In genomic region chr14:55743711-55744110, GRCm38 (mm10) we compare ENCODE assay signal across 8 mouse cellular contexts. TPM values are rescaled to one million over a fixed set of nuclear protein-coding genes. Genes with fewer than 3 reads are reported as not detected.
DNase-seq lines count a peak whose midpoint lies in the region; ATAC-seq lines count a peak whose summit lies in the region.

No protein-coding gene starts in this region.

- H3K9me3 ChIP-seq in embryonic facial prominence, embryonic 15.5 days (replicated peaks), result no peaks in the 10 kb centered on the region

- ATAC-seq in embryonic facial prominence, embryonic 15.5 days (ENCODE audit: insufficient number of reproducible peaks, low FRiP score, low TSS enrichment, low read depth), result peak; percentile 73; the same call in 1 of the 2 replicates
- peak; percentile 84 for ATAC-seq in monocyte, adult 5-6 weeks (replicated peaks; ENCODE audit: insufficient number of reproducible peaks, low FRiP score, low TSS enrichment, poor library complexity, severe bottlenecking)

- DNase-seq in 3134 (ENCODE audit: extremely low read depth, insufficient read length, low spot score), result peak; percentile 50
- peak; percentile 83 for DNase-seq in adrenal gland, postnatal 25 days
- DNase-seq in heart, adult 9 months (ENCODE audit: low spot score in 2 of 2), result peak; percentile 70 to 88
- peak; percentile 95 for DNase-seq in kidney, adult 9 months
- DNase-seq in liver, result peak; percentile 86
- DNase-seq in spleen, postnatal 36 days (ENCODE audit: low spot score in 2 of 2), result peak; percentile 82 to 83

- peak overlapping the region; percentile 22 for H3K4me3 ChIP-seq in embryonic facial prominence, embryonic 15.5 days (replicated peaks)

- peak overlapping the region; percentile 42 for H3K4me2 ChIP-seq in embryonic facial prominence, embryonic 15.5 days (replicated peaks)

- peak overlapping the region; percentile 28; the same call in 1 of the 2 replicates for H3K9ac ChIP-seq in embryonic facial prominence, embryonic 15.5 days

- H3K27ac ChIP-seq in embryonic facial prominence, embryonic 15.5 days (replicated peaks), result no peak overlapping the region

- H3K36me3 ChIP-seq in embryonic facial prominence, embryonic 15.5 days, result peaks cover 41% of the 10 kb centered on the region

- H3K27me3 ChIP-seq in embryonic facial prominence, embryonic 15.5 days, result no peaks in the 10 kb centered on the region

- H3K4me1 ChIP-seq in embryonic facial prominence, embryonic 15.5 days, result peaks cover 32% of the 10 kb centered on the region

- 13% methylated on average over 10 of the region's 10 CpGs for WGBS in embryonic facial prominence, embryonic 15.5 days

RNA-seq across cellular contexts. Expression of gene Dhrs1, which starts 1.8 kb away (rescaled TPM):
- 75.8 and 77.4 TPM in 2 replicates for total RNA-seq in adrenal gland, postnatal 25 days (2021)
- polyA plus RNA-seq in embryonic facial prominence, embryonic 15.5 days (2015; fragmentation: Nextera tagmentation; extraction: Ambion mirVana), result 87.3 and 90.0 TPM in 2 replicates
- 23.7 to 32.1 TPM (median 30.6 TPM) in 3 replicates for total RNA-seq in monocyte, adult 5-6 weeks (2017)

RNA-seq across cellular contexts. Expression of gene Nop9, which starts 1.8 kb away (rescaled TPM):
- 20.9 and 24.4 TPM in 2 replicates for total RNA-seq in adrenal gland, postnatal 25 days (2021)
- polyA plus RNA-seq in embryonic facial prominence, embryonic 15.5 days (2015; fragmentation: Nextera tagmentation; extraction: Ambion mirVana), result 37.3 and 39.0 TPM in 2 replicates
- total RNA-seq in monocyte, adult 5-6 weeks (2017), result 11.9 to 15.0 TPM (median 13.8 TPM) in 3 replicates

RNA-seq across cellular contexts. Expression of gene Cideb, which starts 14.5 kb away (rescaled TPM):
- total RNA-seq in adrenal gland, postnatal 25 days (2021), result 0.79 and 2.9 TPM in 2 replicates
- polyA plus RNA-seq in embryonic facial prominence, embryonic 15.5 days (2015; fragmentation: Nextera tagmentation; extraction: Ambion mirVana), result 0.47 and 0.60 TPM in 2 replicates
- total RNA-seq in monocyte, adult 5-6 weeks (2017), result 1.0 to 1.3 TPM in 2 of 3 replicates, not detected in the other

RNA-seq across cellular contexts. Expression of gene Ltb4r2, which starts 17.5 kb away (rescaled TPM):
- 0.12 TPM in 1 of 2 replicates, not detected in the other for total RNA-seq in adrenal gland, postnatal 25 days (2021)
- 0.95 and 1.4 TPM in 2 replicates for polyA plus RNA-seq in embryonic facial prominence, embryonic 15.5 days (2015; fragmentation: Nextera tagmentation; extraction: Ambion mirVana)
- 0.10 to 1.2 TPM (median 0.29 TPM) in 3 replicates for total RNA-seq in monocyte, adult 5-6 weeks (2017)

RNA-seq across cellular contexts. Expression of gene Rabggta, which starts 21.6 kb away (rescaled TPM):
- 23.7 and 28.1 TPM in 2 replicates for total RNA-seq in adrenal gland, postnatal 25 days (2021)
- polyA plus RNA-seq in embryonic facial prominence, embryonic 15.5 days (2015; fragmentation: Nextera tagmentation; extraction: Ambion mirVana), result 30.3 and 33.8 TPM in 2 replicates
- 19.8 to 29.6 TPM (median 20.8 TPM) in 3 replicates for total RNA-seq in monocyte, adult 5-6 weeks (2017)
